Mouse (Mus musculus): Measurements from ENCODE around the gene 4930415L06Rik.

4930415L06Rik gene

DNA sequence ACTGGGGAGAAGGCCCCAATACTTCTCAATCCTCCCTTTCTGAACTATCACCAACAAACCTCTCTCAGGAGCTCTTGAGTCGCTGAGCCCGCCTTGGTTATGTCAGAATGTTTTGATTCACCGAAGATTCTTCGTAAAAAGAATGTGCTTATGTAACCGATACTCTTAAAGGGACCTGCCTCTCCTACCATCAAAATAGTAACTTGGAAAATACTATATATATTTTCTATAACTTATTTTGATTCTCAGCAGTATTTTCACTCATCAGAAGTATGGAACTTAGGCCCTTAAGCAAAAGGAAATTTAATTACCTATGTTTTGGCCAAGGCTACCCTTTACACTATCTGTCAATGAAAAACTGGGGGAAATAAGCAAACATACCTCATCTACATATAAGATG, at the start of gene 4930415L06Rik:
Gene 4930415L06Rik, minus strand, starts transcription at position 101 of the 400 bp plus-strand sequence.
- DNase-seq (ENCODE audit: low spot score) = no peak

DNA sequence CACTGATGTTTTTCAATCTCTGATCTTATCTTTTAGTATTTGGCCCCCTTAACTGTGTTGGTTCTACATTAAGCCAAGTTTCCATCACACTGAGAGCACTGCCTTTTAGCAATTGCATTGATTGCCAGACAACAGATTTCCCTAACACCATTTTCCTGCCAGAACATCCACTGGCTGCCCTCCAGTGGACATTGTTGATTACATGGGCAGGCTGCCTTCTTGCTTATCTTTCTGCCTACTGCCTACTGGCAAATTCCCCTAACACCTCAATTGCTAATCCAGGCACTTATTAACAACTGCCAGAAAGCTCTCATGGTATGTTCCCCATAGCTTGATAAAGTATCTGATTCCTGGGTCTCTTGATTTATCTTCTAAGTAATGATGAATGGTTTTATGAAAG, 46.0 kb upstream of the 4930415L06Rik start:
- no peak for DNase-seq (ENCODE audit: low spot score)

DNA sequence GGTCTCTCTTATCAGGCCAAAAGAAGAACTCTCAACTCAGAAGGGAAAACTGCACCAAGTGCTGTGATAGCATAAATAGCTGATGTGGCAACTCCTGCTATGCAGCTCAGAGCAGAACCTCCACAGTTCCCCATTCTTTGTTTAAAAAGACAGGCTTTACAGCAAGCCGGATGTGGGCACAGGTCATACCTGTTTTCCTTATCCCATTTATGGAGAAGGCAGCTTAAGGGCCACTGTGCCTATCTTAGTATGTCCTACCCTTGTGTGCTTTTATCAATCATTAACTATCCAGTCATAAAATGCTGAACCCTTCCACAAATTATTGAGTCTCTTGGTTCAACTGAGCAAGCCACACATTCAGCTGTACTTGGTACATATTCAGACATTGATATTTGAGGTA, 27.8 kb downstream of the 4930415L06Rik start:
- no peak for DNase-seq (ENCODE audit: low spot score)

Data from T-cell, adult 2 months (primary cell).